Mouse (Mus musculus) neural tube, embryonic 11.5 days (tissue): ENCODE results near the gene Cfap52. TPM values are rescaled to one million over a fixed set of nuclear protein-coding genes. Genes with fewer than 3 reads are reported as not detected.
A peak's percentile ranks its signal among the peaks of the same experiment; 100 is the strongest.

Experiments
- ATAC-seq: fragments of 200-750 bp; cut with Nextera tagmentation; 2 replicates; pipeline ENCODE4 v1.8.0; 2017; ENCODE audit warnings: moderate number of reproducible peaks, mild to moderate bottlenecking, moderate TSS enrichment, moderate library complexity; ENCODE audit not compliant: insufficient read depth, low FRiP score, low TSS enrichment
- DNase-seq: peaks from one replicate; pipeline ENCODE4 v3.0.0-alpha.2; 2015; ENCODE audit warnings: low spot score
- H3K27ac ChIP-seq: fragments of 300-500 bp; sonication (generic); 2 replicates; pipeline ENCODE4 v1.5.1; 2014; ENCODE audit warnings: low read depth, mild to moderate bottlenecking, low read length
- H3K27me3 ChIP-seq: fragments of 300-500 bp; sonication (generic); 2 replicates; pipeline ENCODE4 v1.6.1; 2014; ENCODE audit warnings: mild to moderate bottlenecking, low read length, mixed read lengths; ENCODE audit not compliant: control insufficient read depth, insufficient read depth
- H3K36me3 ChIP-seq: fragments of 300-500 bp; sonication (generic); 2 replicates; pipeline ENCODE4 v1.6.1; 2014; ENCODE audit warnings: mild to moderate bottlenecking, low read length, moderate library complexity, mixed read lengths; ENCODE audit not compliant: control insufficient read depth, insufficient read depth
- H3K4me1 ChIP-seq: fragments of 300-500 bp; sonication (generic); 2 replicates; pipeline ENCODE4 v1.6.1; 2014; ENCODE audit warnings: low read length, mixed read lengths; ENCODE audit not compliant: control insufficient read depth, insufficient read depth
- H3K4me2 ChIP-seq: fragments of 300-500 bp; sonication (generic); 2 replicates; pipeline ENCODE4 v1.6.1; 2014; ENCODE audit warnings: low read depth, mild to moderate bottlenecking, moderate library complexity
- H3K4me3 ChIP-seq: fragments of 300-500 bp; sonication (generic); 2 replicates; pipeline ENCODE4 v1.5.1; 2014; ENCODE audit warnings: low read depth, low read length
- H3K9ac ChIP-seq: fragments of 300-500 bp; sonication (generic); 2 replicates; pipeline ENCODE4 v1.6.1; 2014; ENCODE audit warnings: mild to moderate bottlenecking, low read length
- H3K9me3 ChIP-seq: fragments of 300-500 bp; sonication (generic); 2 replicates; pipeline ENCODE4 v1.6.1; 2016; ENCODE audit warnings: low read length; ENCODE audit not compliant: control insufficient read depth
- WGBS: fragments of 180-500 bp; shearing (Covaris S2); extraction: QIAGEN DNeasy Blood & Tissue Kit; methylation state at CpG from one replicate; pipeline ENCODE4 v1.1.7; 2014; 5-methylcytosine and 5-hydroxymethylcytosine counted together
- polyA plus RNA-seq: library from polyadenylated mRNA; unstranded; fragments of >200 nt; fragmentation: Nextera tagmentation; extraction: Ambion mirVana; gene quantifications from 2 replicates; pipeline ENCODE4 v1.2.1, GENCODE M21; 2014

The Cfap52 gene
- polyA plus RNA-seq, 1 experiment from 2014 or later: 1.0 TPM

DNA sequence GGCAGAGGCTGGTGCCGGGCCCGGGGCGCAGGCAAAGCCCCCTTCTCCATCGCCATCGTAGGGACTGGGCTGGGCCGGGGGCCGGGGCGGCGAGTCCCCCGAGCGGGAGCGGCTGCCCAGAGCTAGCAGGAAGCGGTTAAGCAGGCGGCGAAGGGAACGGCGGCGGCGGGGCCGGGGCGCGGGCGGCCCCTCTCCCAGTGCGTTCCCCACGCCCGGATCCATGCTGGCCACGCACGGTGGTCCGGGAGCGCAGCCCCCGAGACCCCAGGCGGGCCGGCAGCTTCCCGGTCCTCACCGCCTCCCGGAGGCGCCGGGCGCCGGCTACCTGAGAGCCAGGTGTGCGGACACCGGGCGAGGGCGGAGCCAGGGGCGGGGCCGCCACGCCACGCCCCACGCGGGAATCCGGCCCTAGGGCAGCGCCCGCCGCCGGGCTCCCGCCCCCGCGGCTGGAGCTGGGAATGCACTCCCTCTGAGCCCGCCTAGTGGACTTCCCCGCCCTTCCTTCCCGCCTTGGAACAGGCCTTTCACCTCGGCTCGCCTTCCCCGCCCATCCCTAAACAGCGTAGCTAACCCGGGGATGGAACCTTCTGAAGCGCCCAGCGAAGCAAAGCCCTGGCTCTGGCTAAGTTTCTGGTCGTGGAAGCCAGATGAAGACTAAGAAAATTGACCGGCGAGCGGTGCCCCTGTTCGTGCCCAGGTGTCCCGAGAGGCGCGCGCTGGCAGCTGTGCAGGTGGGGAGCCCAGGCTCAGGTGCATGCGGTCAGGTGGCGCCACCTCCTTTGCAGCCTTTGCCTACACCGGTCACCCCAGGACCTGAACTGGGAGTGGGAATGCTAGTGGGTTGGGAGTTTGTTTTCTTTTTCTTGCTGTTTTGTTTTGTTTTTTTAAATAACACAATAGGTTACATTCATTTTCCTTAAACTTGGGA lies 43.4 kb downstream of the Cfap52 start, which contains the start of gene Usp43:
Gene Usp43, minus strand, starts transcription at position 327 of the 928 bp plus-strand sequence.
- Histone ChIP-seq H3K4me3 (peak within 1 kb of the TSS; percentile 73), H3K36me3 (no peaks in the 10 kb centered on the region), H3K27ac (no peak within 1 kb of the TSS), H3K4me2 (peak within 1 kb of the TSS; percentile 100), H3K27me3 (peaks cover 15% of the 10 kb centered on the region), H3K4me1 (peaks cover 11% of the 10 kb centered on the region; the same call in 1 of the 2 replicates), H3K9ac (peak within 1 kb of the TSS; percentile 59), H3K9me3 (no peaks in the 10 kb centered on the region)
- ATAC-seq (peak; percentile 67), DNase-seq (peak; percentile 67)
- under 1% methylated on average over 69 of the region's 80 CpGs for WGBS

DNA sequence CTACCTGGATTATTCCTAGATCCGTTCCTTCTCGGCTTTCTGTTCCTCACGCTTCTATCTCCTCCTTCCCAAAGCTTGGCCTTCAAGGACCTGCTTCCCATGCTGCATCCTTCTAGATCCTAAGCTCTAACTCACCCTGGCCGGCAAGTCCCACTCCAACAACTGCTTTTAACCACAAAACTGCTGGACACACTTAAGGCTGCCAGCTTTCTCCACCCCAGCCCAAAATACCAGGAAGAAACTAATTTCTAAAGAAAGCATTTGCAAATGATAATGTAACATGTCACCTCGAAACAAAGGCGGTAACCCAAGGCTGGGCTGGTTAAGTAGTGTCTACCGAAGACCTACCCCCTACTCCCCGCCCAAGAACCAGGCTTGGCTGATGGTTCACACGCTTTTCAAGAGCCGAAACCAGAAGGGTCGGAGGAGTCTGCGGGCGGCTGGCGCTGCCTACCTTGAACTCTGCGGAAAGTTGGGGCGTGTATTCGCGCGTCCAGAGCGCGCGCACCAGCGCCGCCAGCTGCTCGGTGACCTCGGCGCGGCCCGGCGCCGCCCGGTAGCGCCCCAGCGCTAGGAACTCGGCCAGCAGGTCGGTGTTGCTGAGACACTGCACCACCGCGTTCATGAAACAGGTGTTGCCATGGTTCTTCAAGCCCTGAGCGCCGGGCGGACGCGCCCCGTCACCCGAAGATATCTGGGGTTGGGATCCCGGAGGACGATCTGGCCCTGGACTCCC lies 44.2 kb downstream of the Cfap52 start:
- Histone ChIP-seq H3K27ac (no peak overlapping the region), H3K36me3 (no peaks in the 10 kb centered on the region), H3K9ac (peak overlapping the region; percentile 59), H3K27me3 (peaks cover 15% of the 10 kb centered on the region), H3K4me1 (peaks cover 11% of the 10 kb centered on the region; the same call in 1 of the 2 replicates), H3K4me3 (peak overlapping the region; percentile 73), H3K9me3 (no peaks in the 10 kb centered on the region), H3K4me2 (peak overlapping the region; percentile 100)
- ATAC-seq (no peak), DNase-seq (peak; percentile 55)
- 2% methylated on average over 47 of the region's 47 CpGs for WGBS

- H3K9ac ChIP-seq: no peak overlapping the region
- ATAC-seq (no peak), DNase-seq (no peak)
- H3K4me1 ChIP-seq: peaks cover 11% of the 10 kb centered on the region; the same call in 1 of the 2 replicates
- no peak overlapping the region for H3K4me3 ChIP-seq
- H3K9me3 ChIP-seq: no peaks in the 10 kb centered on the region
- 58% methylated on average over 9 of the region's 9 CpGs for WGBS
- H3K36me3 ChIP-seq: no peaks in the 10 kb centered on the region
- H3K27me3 ChIP-seq: peaks cover 15% of the 10 kb centered on the region
- H3K27ac ChIP-seq: no peak overlapping the region
- H3K4me2 ChIP-seq: peak overlapping the region; percentile 100
Observed at GRCm38 (mm10) chr11:67920226-67920960, 45.1 kb downstream of the Cfap52 start.

- peaks cover 15% of the 10 kb centered on the region for H3K27me3 ChIP-seq
- H3K27ac ChIP-seq: no peak overlapping the region
- H3K36me3 ChIP-seq: no peaks in the 10 kb centered on the region
- H3K9ac ChIP-seq: no peak overlapping the region
- 70% methylated on average over 5 of the region's 5 CpGs for WGBS
- no peak for ATAC-seq
- H3K4me1 ChIP-seq: peaks cover 11% of the 10 kb centered on the region; the same call in 1 of the 2 replicates
- DNase-seq: no peak
- H3K4me2 ChIP-seq: no peak overlapping the region
- H3K9me3 ChIP-seq: no peaks in the 10 kb centered on the region
- no peak overlapping the region for H3K4me3 ChIP-seq
Observed at GRCm38 (mm10) chr11:67919593-67919992, 45.9 kb downstream of the Cfap52 start.

DNA sequence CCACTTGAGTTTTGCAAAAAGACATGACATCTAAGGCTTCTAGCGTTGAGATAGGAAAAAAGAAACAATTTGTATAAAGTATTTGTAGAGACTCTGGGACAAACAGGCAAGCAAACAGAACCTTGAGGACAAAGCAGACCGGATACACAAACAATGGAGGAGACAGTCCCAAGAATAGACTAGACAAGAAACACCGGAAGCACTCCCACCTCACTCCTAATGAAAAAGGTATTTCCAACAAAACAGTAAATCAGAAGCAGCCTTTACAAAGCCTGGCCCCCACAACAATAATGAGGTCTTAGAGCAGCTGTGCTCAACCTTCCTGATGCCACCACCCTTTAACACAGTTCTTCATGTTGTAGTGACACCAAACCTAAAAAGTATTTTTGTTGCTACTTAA lies 48.3 kb downstream of the Cfap52 start:
- Histone ChIP-seq H3K27ac (no peak overlapping the region), H3K27me3 (peaks cover 15% of the 10 kb centered on the region), H3K4me3 (no peak overlapping the region), H3K9me3 (no peaks in the 10 kb centered on the region), H3K4me2 (no peak overlapping the region), H3K9ac (no peak overlapping the region), H3K4me1 (peaks cover 8% of the 10 kb centered on the region; the same call in 1 of the 2 replicates), H3K36me3 (no peaks in the 10 kb centered on the region)
- ATAC-seq: no peak
- no peak for DNase-seq
- 81% methylated on average over 3 of the region's 3 CpGs for WGBS

GRCm38 (mm10) chr11:67911074-67911473 lies 54.4 kb downstream of the Cfap52 start:
- Histone ChIP-seq H3K4me2 (no peak overlapping the region), H3K4me1 (no peaks in the 10 kb centered on the region), H3K9me3 (no peaks in the 10 kb centered on the region), H3K4me3 (no peak overlapping the region), H3K9ac (no peak overlapping the region), H3K36me3 (no peaks in the 10 kb centered on the region), H3K27me3 (no peaks in the 10 kb centered on the region), H3K27ac (no peak overlapping the region)
- ATAC-seq (no peak), DNase-seq (no peak)
- WGBS: 89% methylated on average over 5 of the region's 5 CpGs

DNA sequence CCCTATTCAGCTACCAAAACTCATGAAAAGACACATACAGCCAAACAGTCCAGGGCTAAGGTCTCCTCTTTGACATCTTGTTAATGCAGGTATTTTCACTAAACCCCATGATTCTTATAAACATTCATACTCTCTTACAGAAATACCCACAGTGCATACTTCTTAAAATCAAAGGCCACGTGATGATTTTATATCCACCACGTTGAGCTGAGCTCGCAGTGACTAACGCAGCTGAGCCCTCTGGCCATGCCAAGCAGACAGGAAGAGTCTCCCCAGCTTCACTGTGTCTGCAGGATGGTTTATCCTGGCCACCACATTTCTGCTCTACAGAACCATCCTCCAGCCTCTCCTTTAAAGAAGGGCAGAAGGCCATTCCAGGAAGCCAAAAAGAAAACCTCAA lies 61.7 kb downstream of the Cfap52 start:
- no peaks in the 10 kb centered on the region for H3K27me3 ChIP-seq
- no peak overlapping the region for H3K4me2 ChIP-seq
- DNase-seq (no peak), ATAC-seq (no peak)
- H3K9me3 ChIP-seq: no peaks in the 10 kb centered on the region
- 92% methylated on average over 4 of the region's 4 CpGs for WGBS
- H3K9ac ChIP-seq: no peak overlapping the region
- H3K36me3 ChIP-seq: no peaks in the 10 kb centered on the region
- H3K4me3 ChIP-seq: no peak overlapping the region
- H3K27ac ChIP-seq: no peak overlapping the region
- no peaks in the 10 kb centered on the region for H3K4me1 ChIP-seq

DNA sequence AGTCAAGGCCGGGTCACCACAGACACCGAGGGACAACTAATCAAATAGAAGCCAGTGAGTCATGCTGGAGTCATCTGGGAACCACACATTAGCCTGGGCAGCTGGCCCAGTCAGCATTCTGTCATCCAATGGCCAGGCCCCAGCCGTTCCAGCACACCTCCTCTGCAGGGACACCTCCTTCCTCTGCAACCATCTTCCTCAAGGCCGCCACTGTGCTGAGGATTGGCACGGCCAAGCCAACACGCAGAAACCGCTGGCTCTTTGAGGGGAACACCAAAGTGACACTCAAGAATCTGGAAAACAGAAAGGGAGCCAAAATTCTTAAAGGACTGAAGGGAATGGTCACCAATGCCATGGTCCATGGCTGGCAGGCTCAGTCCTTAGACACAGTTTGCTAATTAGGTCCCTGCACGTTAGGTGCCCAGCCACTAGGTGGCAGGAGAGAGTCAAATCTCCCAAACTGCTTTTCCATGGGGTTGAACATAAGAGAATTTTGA lies 68.3 kb downstream of the Cfap52 start:
- 0 out of 2 replicates have a peak overlapping the region, but pooled peaks have one; percentile 4 for H3K27ac ChIP-seq
- no peaks in the 10 kb centered on the region for H3K4me1 ChIP-seq
- no peak overlapping the region for H3K9ac ChIP-seq
- no peak overlapping the region for H3K4me3 ChIP-seq
- 57% methylated on average over 8 of the region's 8 CpGs for WGBS
- ATAC-seq (no peak), DNase-seq (peak; percentile 63)
- H3K36me3 ChIP-seq: no peaks in the 10 kb centered on the region
- no peak overlapping the region for H3K4me2 ChIP-seq
- no peaks in the 10 kb centered on the region for H3K27me3 ChIP-seq
- H3K9me3 ChIP-seq: no peaks in the 10 kb centered on the region
